Mouse (Mus musculus): Measurements from ENCODE around the gene Adam19.

DNA sequence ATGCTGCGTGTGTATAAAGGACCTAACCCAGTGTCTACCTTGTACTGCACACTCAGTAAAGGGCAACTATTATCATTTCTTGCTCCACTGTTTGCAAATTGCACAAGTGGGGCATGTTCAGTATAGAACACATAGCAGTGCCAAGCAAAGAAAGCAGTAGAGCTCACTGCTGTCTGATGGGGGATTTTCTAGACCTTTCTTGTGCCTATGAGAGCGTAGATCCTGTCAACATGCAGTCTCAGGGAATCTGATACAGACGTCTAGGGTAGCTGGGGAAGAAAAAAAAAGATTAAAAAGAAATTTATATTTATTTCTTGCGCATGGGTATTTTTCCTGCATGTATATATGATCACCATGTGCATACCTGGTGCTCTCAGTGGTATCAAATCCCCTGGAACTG, 14.4 kb downstream of the Adam19 start:
- TF ChIP-seq POLR2A (IDR thresholded peaks at IDR 0.05; ENCODE audit: low read depth, low read length) (no peak), CTCF (IDR thresholded peaks at IDR 0.05; ENCODE audit: extremely low read depth, insufficient read depth, insufficient read length, insufficient replicate concordance) (no peak)
